23 mouse cellular contexts compared by ENCODE assay signal in the genomic region with DNA sequence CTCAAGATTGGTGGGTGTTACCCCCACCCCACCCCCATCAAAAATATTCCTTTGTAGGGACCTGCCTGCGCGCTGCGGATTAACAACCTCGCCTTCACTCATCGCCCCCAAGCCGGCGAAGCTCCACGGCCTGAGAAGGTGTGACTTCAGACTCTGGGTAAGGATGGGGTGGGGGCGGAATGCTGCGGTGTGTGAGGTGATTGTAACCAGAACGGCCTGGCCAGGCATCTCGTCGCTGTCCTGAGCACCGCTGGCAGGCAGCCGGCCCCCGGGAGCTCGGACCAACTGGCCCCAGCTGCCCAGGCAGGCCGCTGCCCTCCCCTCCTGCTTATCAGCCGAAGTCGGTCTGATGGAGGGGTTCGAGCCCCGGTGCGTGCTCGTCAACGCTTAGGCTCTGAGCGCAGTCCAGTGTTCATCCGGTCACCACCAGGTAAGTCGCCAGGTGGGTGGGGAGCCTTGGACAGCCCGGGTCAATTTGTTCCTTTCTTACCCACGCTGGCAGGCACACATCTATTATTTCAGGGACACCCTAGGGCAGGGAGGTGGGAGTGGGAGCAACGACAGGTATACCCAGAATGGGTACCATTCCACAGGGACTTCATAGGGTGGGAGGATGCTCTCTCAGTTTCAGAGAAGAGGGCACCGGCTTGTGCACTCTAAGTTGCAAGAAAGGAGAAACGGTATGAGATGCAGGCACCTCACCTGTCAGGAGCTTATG. TPM values are rescaled to one million over a fixed set of nuclear protein-coding genes. Genes with fewer than 3 reads are reported as not detected.
DNase-seq lines count a peak whose midpoint lies in the region; ATAC-seq and TF ChIP-seq lines count a peak whose summit lies in the region.
"Had no signal": no experiment of that assay in that cellular context is flagged by ENCODE, and none has a peak within 500 bp of the region (broad histone marks: within the 10 kb centered on the region; RNA-seq: fewer than 3 reads in every experiment).

No protein-coding gene starts in this region.

- intact Hi-C loops in heart, postnatal 10 days (cut with DNase I) = no loop called here

- no peak overlapping the region for H3K27ac ChIP-seq in hindbrain, embryonic 11.5 days (ENCODE audit: low read depth, low read length)
- no peak overlapping the region for H3K27ac ChIP-seq in hindbrain, embryonic 16.5 days (ENCODE audit: low read depth, low read length)
- peak overlapping the region; percentile 63 for H3K27ac ChIP-seq in heart, embryonic 15.5 days
- peak overlapping the region; percentile 65; the same call in 1 of the 2 replicates for H3K27ac ChIP-seq in limb, embryonic 14.5 days (replicated peaks; ENCODE audit: low read depth, low read length)
- no peak overlapping the region for H3K27ac ChIP-seq in liver, embryonic 12.5 days
- H3K27ac ChIP-seq: embryonic facial prominence, embryonic 12.5 days; gastrocnemius, adult 2 months; liver, embryonic 14.5 days had no signal

- WGBS in hindbrain, embryonic 11.5 days = 2% methylated on average over 32 of the region's 33 CpGs
- WGBS in hindbrain, embryonic 16.5 days = 4% methylated on average over 30 of the region's 33 CpGs
- WGBS in heart, embryonic 15.5 days = 5% methylated on average over 33 of the region's 33 CpGs
- 2% methylated on average over 33 of the region's 33 CpGs for WGBS in limb, embryonic 14.5 days
- 3% methylated on average over 33 of the region's 33 CpGs for WGBS in liver, embryonic 12.5 days (ENCODE audit: insufficient replicate concordance)

- no peak for ATAC-seq in hindbrain, embryonic 11.5 days (ENCODE audit: low FRiP score)
- no peak for ATAC-seq in hindbrain, embryonic 16.5 days
- peak; percentile 58; the same call in 1 of the 2 replicates for ATAC-seq in heart, embryonic 15.5 days (replicated peaks; ENCODE audit: insufficient number of reproducible peaks, insufficient read depth, low FRiP score, low read depth)
- no peak for ATAC-seq in limb, embryonic 14.5 days (ENCODE audit: low FRiP score, low read depth)
- ATAC-seq in liver, embryonic 12.5 days = no peak

- no peak for TF ChIP-seq POLR2A in limb, embryonic 14.5 days (IDR thresholded peaks at IDR 0.05; ENCODE audit: borderline replicate concordance, extremely low read depth, insufficient read depth, insufficient read length)

- peaks cover 83% of the 10 kb centered on the region for H3K27me3 ChIP-seq in hindbrain, embryonic 11.5 days (ENCODE audit: control insufficient read depth, insufficient read depth, low read length)
- H3K27me3 ChIP-seq in hindbrain, embryonic 16.5 days (replicated peaks; ENCODE audit: control insufficient read depth, insufficient read depth, low read length) = peaks cover 89% of the 10 kb centered on the region
- peaks cover 85% of the 10 kb centered on the region for H3K27me3 ChIP-seq in heart, embryonic 15.5 days
- H3K27me3 ChIP-seq in limb, embryonic 14.5 days (ENCODE audit: control insufficient read depth, insufficient read depth, low read length) = peaks cover 73% of the 10 kb centered on the region
- H3K27me3 ChIP-seq in liver, embryonic 12.5 days (replicated peaks) = peaks cover 100% of the 10 kb centered on the region
- H3K27me3 ChIP-seq: CH12.LX had no signal

- H3K4me1 ChIP-seq in hindbrain, embryonic 11.5 days (replicated peaks; ENCODE audit: control insufficient read depth, insufficient read depth, low read length) = no peaks in the 10 kb centered on the region
- no peaks in the 10 kb centered on the region for H3K4me1 ChIP-seq in hindbrain, embryonic 16.5 days (ENCODE audit: control insufficient read depth, insufficient read depth, low read depth, low read length)
- peaks cover 18% of the 10 kb centered on the region; the same call in 1 of the 2 replicates for H3K4me1 ChIP-seq in heart, embryonic 15.5 days (replicated peaks)
- peaks cover 10% of the 10 kb centered on the region for H3K4me1 ChIP-seq in limb, embryonic 14.5 days (ENCODE audit: control insufficient read depth, insufficient read depth, low read length)
- no peaks in the 10 kb centered on the region for H3K4me1 ChIP-seq in liver, embryonic 12.5 days
- H3K4me1 ChIP-seq: embryonic facial prominence, embryonic 12.5 days had no signal

- peak; percentile 92 for DNase-seq in heart, adult 11 months
- DNase-seq in heart, postnatal 10 days = no peak
- DNase-seq in hindbrain, embryonic 11.5 days (ENCODE audit: low spot score) = peak; percentile 46
- no peak for DNase-seq in limb, embryonic 14.5 days (ENCODE audit: low spot score)
- DNase-seq in right cerebral cortex, postnatal 10 days (ENCODE audit: low spot score in 2 of 2) = no peak
- DNase-seq: adrenal gland, adult 2 months; gastrocnemius, adult 2 months; kidney, adult 9 months; kidney, postnatal 36 days; layer of hippocampus, adult 9-11 months; lung, postnatal 10 days; thymus, postnatal 4 days had no signal

- H3K4me3 ChIP-seq in hindbrain, embryonic 11.5 days (ENCODE audit: low read depth, low read length) = no peak overlapping the region
- H3K4me3 ChIP-seq in hindbrain, embryonic 16.5 days (ENCODE audit: low read length) = no peak overlapping the region
- H3K4me3 ChIP-seq in heart, embryonic 15.5 days = peak overlapping the region; percentile 40
- H3K4me3 ChIP-seq in limb, embryonic 14.5 days (replicated peaks; ENCODE audit: low read length) = peak overlapping the region; percentile 31
- no peak overlapping the region for H3K4me3 ChIP-seq in liver, embryonic 12.5 days
- H3K4me3 ChIP-seq: embryonic facial prominence, embryonic 12.5 days; gastrocnemius, adult 2 months had no signal

- H3K9me3 ChIP-seq in hindbrain, embryonic 11.5 days (ENCODE audit: control insufficient read depth, low read length) = no peaks in the 10 kb centered on the region
- H3K9me3 ChIP-seq in hindbrain, embryonic 16.5 days (ENCODE audit: control insufficient read depth, low read length) = no peaks in the 10 kb centered on the region
- no peaks in the 10 kb centered on the region for H3K9me3 ChIP-seq in heart, embryonic 15.5 days (replicated peaks)
- no peaks in the 10 kb centered on the region for H3K9me3 ChIP-seq in limb, embryonic 14.5 days (ENCODE audit: control insufficient read depth, low read length)
- H3K9me3 ChIP-seq in liver, embryonic 12.5 days (replicated peaks) = no peaks in the 10 kb centered on the region
- H3K9me3 ChIP-seq: embryonic facial prominence, embryonic 12.5 days had no signal

- no peaks in the 10 kb centered on the region for H3K36me3 ChIP-seq in hindbrain, embryonic 11.5 days (ENCODE audit: control insufficient read depth, insufficient read depth, low read length)
- no peaks in the 10 kb centered on the region for H3K36me3 ChIP-seq in hindbrain, embryonic 16.5 days (ENCODE audit: control insufficient read depth, insufficient read depth, low read length)
- H3K36me3 ChIP-seq in heart, embryonic 15.5 days = no peaks in the 10 kb centered on the region
- no peaks in the 10 kb centered on the region for H3K36me3 ChIP-seq in limb, embryonic 14.5 days (ENCODE audit: control insufficient read depth, insufficient read depth, low read length)
- H3K36me3 ChIP-seq in liver, embryonic 12.5 days = no peaks in the 10 kb centered on the region
- H3K36me3 ChIP-seq: embryonic facial prominence, embryonic 12.5 days had no signal

- no peak overlapping the region for H3K4me2 ChIP-seq in hindbrain, embryonic 11.5 days (replicated peaks; ENCODE audit: low read depth, low read length)
- H3K4me2 ChIP-seq in hindbrain, embryonic 16.5 days (ENCODE audit: low read length) = no peak overlapping the region
- peak overlapping the region; percentile 9; the same call in 1 of the 2 replicates for H3K4me2 ChIP-seq in heart, embryonic 15.5 days
- H3K4me2 ChIP-seq in limb, embryonic 14.5 days (replicated peaks; ENCODE audit: low read depth, low read length, severe bottlenecking) = peak overlapping the region; percentile 22; the same call in 1 of the 2 replicates
- no peak overlapping the region for H3K4me2 ChIP-seq in liver, embryonic 12.5 days
- H3K4me2 ChIP-seq: embryonic facial prominence, embryonic 12.5 days had no signal

- no peak overlapping the region for H3K9ac ChIP-seq in hindbrain, embryonic 11.5 days (ENCODE audit: low read depth, low read length)
- no peak overlapping the region for H3K9ac ChIP-seq in hindbrain, embryonic 16.5 days (ENCODE audit: low read depth, low read length)
- 0 out of 2 replicates have a peak overlapping the region, but pooled peaks have one; percentile 41 for H3K9ac ChIP-seq in heart, embryonic 15.5 days
- peak overlapping the region; percentile 52 for H3K9ac ChIP-seq in limb, embryonic 14.5 days (ENCODE audit: low read depth, low read length, severe bottlenecking)
- H3K9ac ChIP-seq in liver, embryonic 12.5 days = no peak overlapping the region
- H3K9ac ChIP-seq: embryonic facial prominence, embryonic 12.5 days; liver, embryonic 14.5 days had no signal

RNA-seq across cellular contexts. Expression of a gene that starts 35.9 kb away (rescaled TPM):
- total RNA-seq in heart, postnatal 10 days (2021) = 10 to 100 TPM; 28.0 to 32.2 TPM
- not detected in 2 replicates for polyA plus RNA-seq in hindbrain, embryonic 11.5 days (2014; fragmentation: Nextera tagmentation; extraction: Ambion mirVana)
- 0.05 and 0.11 TPM in 2 replicates for polyA plus RNA-seq in hindbrain, embryonic 16.5 days (2015; fragmentation: Nextera tagmentation; extraction: Ambion mirVana)
- 30.1 and 33.8 TPM in 2 replicates for polyA plus RNA-seq in heart, embryonic 15.5 days (2015; fragmentation: Nextera tagmentation; extraction: Ambion mirVana)
- polyA plus RNA-seq in limb, embryonic 14.5 days (2012; rRNA removed) = 36.9 and 39.3 TPM in 2 replicates
- polyA plus RNA-seq in limb, embryonic 14.5 days (2014; fragmentation: Nextera tagmentation; extraction: Ambion mirVana) = 22.4 and 29.3 TPM in 2 replicates
- 0.27 and 0.83 TPM in 2 replicates for polyA plus RNA-seq in liver, embryonic 12.5 days (2016; fragmentation: Nextera tagmentation; extraction: Ambion mirVana)
- total RNA-seq: CH12.LX; granulocyte monocyte progenitor cell, adult 5-6 weeks; left cerebral cortex, postnatal 14 days; megakaryocyte-erythroid progenitor cell, adult 5-6 weeks had no signal
- polyA plus RNA-seq: intestine, embryonic 14.5 days; small intestine, adult 2 months had no signal

Comparison
In these comparisons a context has a peak if more than half of its experiments do, and no peak if none do; other contexts are left out.
1. DNase-seq: peak in heart, adult 11 months (single experiment) and hindbrain, embryonic 11.5 days (single experiment); none in heart, postnatal 10 days (0 of 2), limb, embryonic 14.5 days (single experiment) and right cerebral cortex, postnatal 10 days (0 of 2).
2. H3K27ac ChIP-seq: peak in heart, embryonic 15.5 days (single experiment) and limb, embryonic 14.5 days (single experiment); none in hindbrain, embryonic 11.5 days (single experiment), hindbrain, embryonic 16.5 days (single experiment) and liver, embryonic 12.5 days (single experiment).
3. H3K4me2 ChIP-seq: peak in heart, embryonic 15.5 days (single experiment) and limb, embryonic 14.5 days (single experiment); none in hindbrain, embryonic 11.5 days (single experiment), hindbrain, embryonic 16.5 days (single experiment) and liver, embryonic 12.5 days (single experiment).
4. H3K4me3 ChIP-seq: peak in heart, embryonic 15.5 days (single experiment) and limb, embryonic 14.5 days (single experiment); none in hindbrain, embryonic 11.5 days (single experiment), hindbrain, embryonic 16.5 days (single experiment) and liver, embryonic 12.5 days (single experiment).
5. H3K9ac ChIP-seq: peak in heart, embryonic 15.5 days (single experiment) and limb, embryonic 14.5 days (single experiment); none in hindbrain, embryonic 11.5 days (single experiment), hindbrain, embryonic 16.5 days (single experiment) and liver, embryonic 12.5 days (single experiment).
6. RNA of a gene that starts 35.9 kb away (polyA plus RNA-seq): 22.4 to 39.3 TPM in limb, embryonic 14.5 days and 30.1 to 33.8 TPM in heart, embryonic 15.5 days; 0.27 to 0.83 TPM in liver, embryonic 12.5 days, 0.05 to 0.11 TPM in hindbrain, embryonic 16.5 days and not detected in hindbrain, embryonic 11.5 days; every median in the first group is over 10 times any median in the second.